Mouse (Mus musculus): ENCODE measurements around the gene Cox8b. TPM values are rescaled to one million over a fixed set of nuclear protein-coding genes. Genes with fewer than 3 reads are reported as not detected.
"Not testable (repeated sequence)": the region's sequence is repeated elsewhere in the genome, so short reads cannot be mapped to it uniquely, and the experiment has no call there.

Cox8b gene
- polyA plus RNA-seq, 1 experiment from 2014 or later = not detected

DNA sequence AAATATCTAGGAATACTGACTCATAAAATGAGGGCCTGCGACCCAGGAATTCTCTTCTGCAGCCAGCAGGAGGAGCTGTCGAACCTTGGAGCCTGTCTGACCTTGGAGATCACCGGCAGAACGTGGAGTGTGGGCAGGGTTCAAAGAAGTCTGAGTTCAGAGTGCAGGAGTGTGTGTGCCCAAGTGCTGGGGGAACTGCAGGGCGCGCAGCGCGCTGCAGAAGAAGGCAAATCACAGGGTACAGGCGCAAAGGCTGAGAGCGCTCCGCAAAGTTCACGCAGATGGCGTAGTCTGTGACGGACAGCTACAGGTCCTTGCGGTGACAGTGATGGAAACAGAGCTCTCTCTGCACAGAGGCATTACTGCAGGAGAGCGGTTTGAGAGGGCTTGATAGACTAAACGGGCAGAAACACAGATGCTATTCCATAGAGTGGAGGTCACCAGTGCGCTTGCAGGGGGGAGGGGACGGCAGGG lies 8.4 kb upstream of the Cox8b start:
- 2% methylated on average over 19 of the region's 19 CpGs for WGBS
- Histone ChIP-seq H3K27me3 (ENCODE audit: low read depth, poor library complexity, severe bottlenecking) (peaks cover 3% of the 10 kb centered on the region), H3K4me1 (peaks cover 11% of the 10 kb centered on the region), H3K9me3 (replicated peaks) (no peaks in the 10 kb centered on the region), H3K4me3 (peak overlapping the region; percentile 56), H3K27ac (replicated peaks) (peak overlapping the region; percentile 59; the same call in 1 of the 2 replicates), H3K36me3 (no peaks in the 10 kb centered on the region)
- peak; percentile 83 for DNase-seq (ENCODE audit: low spot score)

DNA sequence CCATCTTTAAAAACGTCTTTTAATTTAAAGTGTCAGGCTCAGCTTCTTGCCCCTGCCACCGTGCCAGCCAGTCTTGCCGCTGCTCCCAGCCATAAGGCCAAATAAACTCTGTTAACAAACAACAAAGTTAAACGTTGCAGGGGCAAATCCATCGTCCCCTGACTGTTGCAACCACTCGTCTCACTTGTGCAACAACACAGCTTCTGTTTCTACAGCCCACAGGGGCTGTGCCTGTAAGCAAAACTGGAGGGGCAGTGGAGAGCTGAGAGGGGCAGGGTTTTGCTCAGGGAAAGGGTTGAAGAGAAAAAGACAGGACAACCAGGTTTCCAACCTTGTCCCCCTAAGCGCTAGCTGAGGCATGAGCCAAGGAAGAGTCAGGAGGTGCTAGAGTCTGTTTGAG lies 7.9 kb upstream of the Cox8b start:
- WGBS = 54% methylated on average over 7 of the region's 7 CpGs

DNA sequence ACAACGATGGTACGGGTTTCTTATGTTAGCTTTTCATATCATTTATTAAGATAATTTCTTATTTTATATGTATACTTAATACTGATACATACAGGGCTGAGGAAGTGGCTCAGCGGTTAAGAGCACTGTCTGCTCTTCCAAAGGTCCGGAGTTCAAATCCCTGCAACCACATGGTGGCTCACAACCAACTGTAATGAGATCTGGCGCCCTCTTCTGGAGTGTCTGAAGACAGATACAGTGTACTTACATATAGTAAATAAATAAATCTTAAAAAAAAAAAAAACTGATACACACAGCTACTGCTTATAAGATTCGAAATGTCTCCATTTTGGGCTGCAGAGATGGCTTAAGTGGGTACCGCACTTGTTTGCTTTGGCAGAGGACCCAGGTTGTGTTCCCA lies 7.5 kb upstream of the Cox8b start:
- no peak overlapping the region for H3K4me3 ChIP-seq
- H3K4me1 ChIP-seq = peaks cover 11% of the 10 kb centered on the region
- H3K9me3 ChIP-seq (replicated peaks) = no peaks in the 10 kb centered on the region
- no peaks in the 10 kb centered on the region for H3K36me3 ChIP-seq
- no peak overlapping the region for H3K27ac ChIP-seq (replicated peaks)
- no peak for DNase-seq (ENCODE audit: low spot score)
- 83% methylated on average over 7 of the region's 7 CpGs for WGBS
- peaks cover 3% of the 10 kb centered on the region for H3K27me3 ChIP-seq (ENCODE audit: low read depth, poor library complexity, severe bottlenecking)

More for the DNA sequence above, 7.9 kb upstream of the Cox8b start:
- Histone ChIP-seq H3K4me1 (peaks cover 11% of the 10 kb centered on the region), H3K4me3 (no peak overlapping the region), H3K27ac (replicated peaks) (no peak overlapping the region), H3K9me3 (replicated peaks) (no peaks in the 10 kb centered on the region), H3K27me3 (ENCODE audit: low read depth, poor library complexity, severe bottlenecking) (peaks cover 3% of the 10 kb centered on the region), H3K36me3 (no peaks in the 10 kb centered on the region)
- no peak for DNase-seq (ENCODE audit: low spot score)

DNA sequence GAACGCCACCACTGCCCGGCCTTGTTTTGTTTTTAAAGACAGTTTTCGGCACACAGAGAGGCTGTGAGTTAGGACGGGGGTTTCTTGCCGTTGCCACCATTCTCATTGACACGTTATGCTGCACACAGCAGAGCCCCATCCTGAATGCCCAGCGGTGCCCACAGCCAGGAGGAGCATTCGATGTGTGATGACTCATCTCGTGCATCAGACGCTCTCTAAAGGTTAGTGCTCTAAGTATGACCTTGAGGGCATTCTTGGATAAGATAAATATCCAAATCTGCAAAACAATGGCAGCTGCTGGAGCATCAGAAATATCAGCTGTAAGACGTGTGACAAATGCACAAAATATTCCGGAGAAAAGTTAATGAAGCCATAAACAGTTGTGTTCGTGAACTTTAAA lies 6.9 kb upstream of the Cox8b start:
- DNase-seq (ENCODE audit: low spot score) = no peak
- Histone ChIP-seq H3K4me1 (peaks cover 11% of the 10 kb centered on the region), H3K27me3 (ENCODE audit: low read depth, poor library complexity, severe bottlenecking) (peaks cover 3% of the 10 kb centered on the region; the same call in 1 of the 2 replicates), H3K4me3 (no peak overlapping the region), H3K27ac (replicated peaks) (no peak overlapping the region), H3K9me3 (replicated peaks) (no peaks in the 10 kb centered on the region), H3K36me3 (no peaks in the 10 kb centered on the region)
- WGBS = 91% methylated on average over 13 of the region's 13 CpGs

DNA sequence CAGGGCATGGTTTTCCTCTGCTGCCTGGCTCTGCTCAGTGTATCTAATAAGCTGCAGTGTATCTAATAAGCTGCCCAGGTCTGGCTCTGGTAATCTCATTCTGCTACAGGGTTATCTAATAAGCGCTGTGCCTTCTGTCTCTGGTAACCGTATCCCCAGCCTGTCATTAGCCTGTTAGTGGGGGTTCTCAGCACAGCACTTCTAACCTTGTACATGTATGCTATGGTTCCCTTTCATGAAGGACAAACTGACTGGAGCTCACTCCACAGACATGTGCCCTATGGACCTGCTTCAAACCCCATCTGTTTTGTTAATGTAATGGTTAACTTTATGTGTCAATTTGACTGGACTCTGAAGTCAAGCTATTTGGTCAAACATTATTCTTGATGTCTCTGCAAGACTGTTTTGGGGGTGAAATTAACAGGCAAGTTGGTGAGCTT lies 5.4 kb upstream of the Cox8b start:
- Histone ChIP-seq H3K27me3 (ENCODE audit: low read depth, poor library complexity, severe bottlenecking) (peaks cover 3% of the 10 kb centered on the region; the same call in 1 of the 2 replicates), H3K27ac (replicated peaks) (no peak overlapping the region), H3K36me3 (no peaks in the 10 kb centered on the region), H3K4me1 (peaks cover 11% of the 10 kb centered on the region), H3K4me3 (no peak overlapping the region), H3K9me3 (replicated peaks) (no peaks in the 10 kb centered on the region)
- no peak for DNase-seq (ENCODE audit: low spot score)
- WGBS = 95% methylated on average over 2 of the region's 2 CpGs

DNA sequence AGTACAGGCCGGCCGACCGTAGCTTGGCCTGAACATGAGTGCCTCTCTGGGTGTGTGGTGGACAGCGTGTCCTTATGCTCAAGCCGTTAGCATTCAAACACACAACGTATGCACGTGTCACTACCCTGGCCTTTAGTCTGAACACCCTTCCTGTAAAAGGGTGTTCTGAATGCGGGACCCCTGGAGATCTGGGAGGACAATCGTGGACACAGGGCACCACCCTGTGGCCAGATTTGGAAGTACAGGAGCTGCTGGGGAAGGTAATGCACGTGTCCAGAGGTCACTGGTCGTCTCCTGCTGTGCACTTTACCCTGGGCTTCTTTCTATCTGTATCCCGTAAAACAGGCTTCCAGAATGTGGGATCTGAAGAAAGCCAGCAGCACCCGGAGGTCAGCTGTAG lies 3.0 kb upstream of the Cox8b start:
- H3K27ac ChIP-seq (replicated peaks) = no peak overlapping the region
- no peaks in the 10 kb centered on the region for H3K9me3 ChIP-seq (replicated peaks)
- WGBS = 25% methylated on average over 13 of the region's 13 CpGs

DNA sequence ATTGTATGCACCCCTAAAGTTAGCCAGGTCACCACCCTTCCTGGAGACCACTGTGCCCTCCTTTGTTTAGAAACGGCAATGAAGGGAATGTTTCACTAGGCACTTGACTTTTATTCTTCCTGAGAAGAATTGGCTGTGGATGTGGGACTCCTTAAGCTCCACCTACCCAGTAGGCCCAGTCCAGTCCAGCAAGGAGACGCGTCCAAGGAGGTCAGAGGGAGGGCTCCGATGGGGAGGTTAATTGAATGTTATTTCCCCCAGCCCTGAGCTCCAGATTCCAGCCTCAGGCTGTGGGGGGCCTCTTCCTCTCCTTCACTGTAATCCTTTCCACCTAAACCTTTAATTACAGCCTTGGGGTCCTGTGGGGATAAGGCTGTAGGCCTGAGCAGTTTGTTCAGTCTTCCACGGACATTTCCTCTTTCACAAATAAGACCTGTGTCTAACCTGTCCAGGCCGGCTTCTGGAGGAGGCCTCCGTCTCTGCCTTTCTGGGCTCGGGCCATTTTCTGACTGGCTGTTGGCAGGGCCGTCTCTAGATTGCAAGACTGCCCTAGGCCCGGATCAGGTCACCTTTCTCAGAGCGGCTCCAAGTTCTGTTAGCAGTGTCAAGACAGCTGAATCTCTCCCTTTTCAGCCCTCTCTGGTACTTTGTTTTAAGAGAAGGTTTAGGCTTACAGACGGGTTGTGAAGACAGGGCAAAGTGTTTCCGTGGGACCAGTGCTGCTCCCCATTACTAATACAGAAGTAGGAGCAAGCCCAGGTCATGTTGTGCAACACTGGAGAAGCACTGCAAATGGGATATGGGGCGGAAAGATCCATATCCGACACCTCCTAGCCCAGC lies 2.0 kb upstream of the Cox8b start:
- Histone ChIP-seq H3K9me3 (replicated peaks) (no peaks in the 10 kb centered on the region), H3K4me3 (no peak overlapping the region), H3K27ac (replicated peaks) (no peak overlapping the region), H3K36me3 (peaks cover 25% of the 10 kb centered on the region), H3K4me1 (no peaks in the 10 kb centered on the region; the same call in 1 of the 2 replicates), H3K27me3 (ENCODE audit: low read depth, poor library complexity, severe bottlenecking) (no peaks in the 10 kb centered on the region)
- WGBS = 78% methylated on average over 15 of the region's 15 CpGs
- no peak for DNase-seq (ENCODE audit: low spot score)

More for the DNA sequence above, 3.0 kb upstream of the Cox8b start:
- Histone ChIP-seq H3K4me3 (no peak overlapping the region), H3K36me3 (peaks cover 15% of the 10 kb centered on the region), H3K4me1 (no peaks in the 10 kb centered on the region; the same call in none of the 2 replicates), H3K27me3 (ENCODE audit: low read depth, poor library complexity, severe bottlenecking) (no peaks in the 10 kb centered on the region)
- peak; percentile 76 for DNase-seq (ENCODE audit: low spot score)

DNA sequence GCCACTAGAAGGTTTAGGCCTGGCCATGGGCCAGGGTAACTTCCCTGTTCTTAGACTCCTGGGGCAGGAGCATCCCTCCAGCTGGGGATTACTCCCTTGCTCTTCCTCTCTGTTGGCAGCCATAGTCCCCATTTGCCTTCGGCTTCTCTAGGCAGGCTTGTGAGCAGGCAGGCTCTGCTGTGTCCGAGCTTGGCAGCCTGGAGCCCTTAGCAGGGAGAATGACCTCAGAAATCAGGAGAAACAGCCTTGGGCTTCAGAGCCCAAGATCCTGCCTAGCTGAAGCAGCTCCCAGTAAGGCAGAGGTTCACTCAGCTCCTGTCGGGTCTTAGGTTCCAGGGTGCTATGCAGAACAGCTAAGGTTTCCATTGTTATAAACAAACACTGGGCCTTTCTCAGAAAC lies 1.1 kb downstream of the Cox8b start:
- Histone ChIP-seq H3K27ac (replicated peaks) (no peak overlapping the region), H3K36me3 (peaks cover 53% of the 10 kb centered on the region)

DNA sequence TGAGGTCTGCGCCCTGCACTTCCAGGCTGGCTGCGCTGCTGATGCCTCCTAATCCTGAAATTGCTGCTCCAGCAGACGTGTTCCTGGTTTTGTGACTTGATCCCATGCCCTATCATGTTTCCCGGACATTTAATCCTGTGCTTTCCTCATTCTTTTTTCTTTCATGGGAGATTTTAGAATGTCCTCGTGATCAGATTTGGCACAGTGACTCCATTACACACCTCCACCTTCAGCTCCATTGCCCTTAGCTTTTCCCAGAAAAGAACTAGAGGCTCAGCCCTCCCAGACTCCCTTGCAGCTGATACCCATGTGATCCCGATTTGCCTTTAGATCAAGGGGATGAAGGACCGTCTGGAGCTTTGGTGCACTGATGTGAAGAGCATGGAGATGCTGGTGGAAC lies 2.4 kb downstream of the Cox8b start:
- Histone ChIP-seq H3K27ac (replicated peaks) (no peak overlapping the region), H3K9me3 (replicated peaks) (no peaks in the 10 kb centered on the region), H3K27me3 (ENCODE audit: low read depth, poor library complexity, severe bottlenecking) (no peaks in the 10 kb centered on the region), H3K4me3 (no peak overlapping the region), H3K36me3 (peaks cover 66% of the 10 kb centered on the region), H3K4me1 (no peaks in the 10 kb centered on the region; the same call in 1 of the 2 replicates)
- 89% methylated on average over 7 of the region's 7 CpGs for WGBS
- no peak for DNase-seq (ENCODE audit: low spot score)

More for the DNA sequence above, 1.1 kb downstream of the Cox8b start:
- Histone ChIP-seq H3K4me1 (no peaks in the 10 kb centered on the region; the same call in 1 of the 2 replicates), H3K27me3 (ENCODE audit: low read depth, poor library complexity, severe bottlenecking) (no peaks in the 10 kb centered on the region), H3K9me3 (replicated peaks) (no peaks in the 10 kb centered on the region), H3K4me3 (no peak overlapping the region)
- no peak for DNase-seq (ENCODE audit: low spot score)
- 81% methylated on average over 3 of the region's 3 CpGs for WGBS

DNA sequence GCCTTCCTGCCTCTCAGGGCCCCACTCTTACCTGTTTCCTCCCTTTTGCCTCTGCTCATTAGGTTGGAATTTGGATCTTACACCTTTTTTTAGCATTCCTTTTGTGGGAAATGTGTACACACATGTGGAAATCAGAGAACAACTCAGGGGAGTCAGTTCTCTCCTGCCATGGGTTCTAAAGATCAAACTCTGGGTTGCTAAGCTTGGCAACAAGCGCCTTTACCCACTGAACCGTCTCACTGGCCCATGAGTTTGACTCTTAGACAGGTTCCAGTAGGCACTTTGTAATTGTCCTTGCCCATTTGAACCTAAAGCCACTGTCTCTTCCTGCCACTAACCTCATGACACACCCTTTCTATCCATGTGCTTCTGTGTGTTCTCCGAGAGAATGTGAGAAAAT lies 5.6 kb downstream of the Cox8b start:
- WGBS = 95% methylated on average over 3 of the region's 3 CpGs
- no peak overlapping the region for H3K27ac ChIP-seq (replicated peaks)
- peaks cover 87% of the 10 kb centered on the region for H3K36me3 ChIP-seq
- H3K9me3 ChIP-seq (replicated peaks) = no peaks in the 10 kb centered on the region
- no peaks in the 10 kb centered on the region for H3K27me3 ChIP-seq (ENCODE audit: low read depth, poor library complexity, severe bottlenecking)
- no peaks in the 10 kb centered on the region for H3K4me1 ChIP-seq
- H3K4me3 ChIP-seq = no peak overlapping the region
- no peak for DNase-seq (ENCODE audit: low spot score)

DNA sequence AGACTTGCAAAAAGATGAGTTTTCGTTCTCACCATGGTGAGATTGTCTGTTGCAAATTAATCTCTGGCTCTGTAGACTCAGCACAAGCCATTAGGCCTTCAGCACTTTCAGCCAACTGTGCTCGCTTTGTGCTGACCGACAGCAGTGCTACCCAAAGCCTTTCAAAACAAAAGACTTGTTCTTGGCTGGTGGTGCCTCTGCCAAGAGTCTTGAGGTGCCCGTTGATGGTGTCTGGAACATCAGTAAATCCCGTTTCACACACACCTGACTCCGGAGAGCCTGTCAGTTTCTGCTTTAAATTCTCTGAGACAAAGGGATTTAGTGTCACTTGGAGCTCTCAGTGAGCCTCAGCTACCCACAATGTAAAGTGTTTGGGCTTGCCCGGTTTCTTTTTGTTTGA lies 6.2 kb downstream of the Cox8b start:
- DNase-seq (ENCODE audit: low spot score) = no peak
- Histone ChIP-seq H3K4me3 (no peak overlapping the region), H3K4me1 (no peaks in the 10 kb centered on the region), H3K9me3 (replicated peaks) (no peaks in the 10 kb centered on the region), H3K36me3 (peaks cover 87% of the 10 kb centered on the region), H3K27ac (replicated peaks) (no peak overlapping the region), H3K27me3 (ENCODE audit: low read depth, poor library complexity, severe bottlenecking) (no peaks in the 10 kb centered on the region)
- 86% methylated on average over 7 of the region's 7 CpGs for WGBS

DNA sequence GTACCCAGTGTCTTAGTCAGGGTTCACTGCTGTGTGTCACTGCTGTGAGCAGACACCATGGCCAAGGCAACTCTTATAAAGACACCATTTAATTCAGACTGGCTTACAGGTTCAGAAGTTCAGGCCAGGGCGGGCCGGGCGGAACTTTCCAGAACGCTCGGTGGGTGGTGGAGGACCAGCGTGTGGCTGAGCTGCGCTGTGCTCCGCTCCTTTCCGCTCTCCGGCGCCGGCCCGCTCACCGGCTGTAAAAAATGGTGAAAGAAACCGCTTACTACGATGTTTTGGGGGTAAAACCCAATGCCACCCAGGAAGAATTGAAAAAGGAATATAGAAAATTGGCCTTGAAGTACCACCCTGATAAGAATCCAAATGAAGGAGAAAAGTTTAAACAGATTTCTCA lies 9.6 kb downstream of the Cox8b start:
- H3K27me3 ChIP-seq (ENCODE audit: low read depth, poor library complexity, severe bottlenecking); H3K27ac ChIP-seq (replicated peaks); H3K4me1 ChIP-seq; H3K4me3 ChIP-seq; H3K9me3 ChIP-seq (replicated peaks); DNase-seq (ENCODE audit: low spot score): not testable (repeated sequence)
- 96% methylated on average over 16 of the region's 16 CpGs for WGBS
- peaks cover 87% of the 10 kb centered on the region for H3K36me3 ChIP-seq

DNA sequence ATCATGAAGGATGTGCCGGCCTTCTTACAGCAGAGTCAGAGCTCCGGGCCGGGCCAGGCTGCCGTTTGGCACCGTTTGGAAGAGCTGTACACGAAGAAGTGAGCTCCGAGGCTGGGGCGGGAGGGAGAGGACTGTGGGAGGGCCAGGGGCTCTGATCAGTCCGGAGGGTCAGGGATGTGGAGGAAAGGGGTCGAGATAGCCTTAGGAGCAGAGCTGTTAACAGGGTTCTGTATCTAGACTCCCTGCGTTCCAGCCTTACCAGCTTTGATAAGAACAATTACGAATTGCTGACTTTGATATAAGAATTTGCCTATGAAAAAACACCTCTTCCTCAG lies 17.8 kb downstream of the Cox8b start:
- DNase-seq (ENCODE audit: low spot score) = no peak
- peak overlapping the region; percentile 96 for H3K4me3 ChIP-seq
- H3K4me1 ChIP-seq = peaks cover 23% of the 10 kb centered on the region
- H3K27me3 ChIP-seq (ENCODE audit: low read depth, poor library complexity, severe bottlenecking) = no peaks in the 10 kb centered on the region
- peaks cover 44% of the 10 kb centered on the region for H3K36me3 ChIP-seq
- H3K27ac ChIP-seq (replicated peaks) = peak overlapping the region; percentile 87
- WGBS = 0% methylated on average over 12 of the region's 12 CpGs
- H3K9me3 ChIP-seq (replicated peaks) = no peaks in the 10 kb centered on the region

Data from midbrain, embryonic 10.5 days (tissue).